Mouse (Mus musculus) small intestine, adult 2 months (tissue): ENCODE data around the gene Zmiz1.

ENCODE experiments used
- CTCF ChIP-seq: fragments of 200-500 bp; IDR thresholded peaks from 2 replicates; pipeline ENCODE4 v1.5.1; 2012; ENCODE audit warnings: low read depth, mild to moderate bottlenecking, control low read depth, inconsistent platforms, low read length, moderate library complexity, mixed read lengths; ENCODE audit not compliant: insufficient replicate concordance, insufficient read length; ENCODE audit errors: extremely low read depth
- POLR2A ChIP-seq: fragments of 200-500 bp; IDR thresholded peaks from 2 replicates; pipeline ENCODE4 v1.6.1; 2012; ENCODE audit warnings: low read depth, mild to moderate bottlenecking, control low read depth, inconsistent platforms, low read length, moderate library complexity

- TF ChIP-seq CTCF (no peak), POLR2A (no peak)
These were observed 133.5 kb downstream of the Zmiz1 start for GRCm38 (mm10) chr14:25592522-25592921.
